Mouse (Mus musculus): ENCODE data around the gene Nkain2. TPM values are rescaled to one million over a fixed set of nuclear protein-coding genes. Genes with fewer than 3 reads are reported as not detected.
"Not testable (repeated sequence)": the region's sequence is repeated elsewhere in the genome, so short reads cannot be mapped to it uniquely, and the experiment has no call there.

Nkain2 gene
- polyA plus RNA-seq, 1 experiment from 2014 or later: 0.20 TPM

DNA sequence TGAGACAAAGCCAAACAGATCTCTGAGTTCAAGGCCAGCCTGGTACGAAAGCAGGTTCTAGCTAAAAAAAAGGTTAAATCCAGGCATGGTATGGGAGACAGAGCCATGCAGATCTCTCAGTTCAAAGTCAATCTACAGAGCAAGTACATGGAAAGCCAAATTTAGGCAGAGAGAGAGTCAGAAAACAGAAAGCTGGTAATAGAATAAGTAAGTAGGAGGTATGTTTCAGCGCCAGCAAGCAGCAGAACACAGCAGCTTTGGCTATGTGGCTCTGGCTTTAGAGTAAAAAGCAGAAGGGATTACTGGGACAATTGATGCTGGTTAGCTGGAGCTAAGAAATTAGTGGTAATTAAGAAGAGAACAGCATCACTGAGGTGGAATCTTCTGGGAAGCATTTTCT, 151.3 kb downstream of the Nkain2 start:
- no peak for ATAC-seq
- H3K27ac ChIP-seq: no peak overlapping the region
- H3K4me3 ChIP-seq: no peak overlapping the region
- WGBS (ENCODE audit: insufficient replicate concordance): 59% methylated on average over 2 of the region's 2 CpGs
- no peak overlapping the region for H3K4me2 ChIP-seq
- no peaks in the 10 kb centered on the region for H3K36me3 ChIP-seq
- no peaks in the 10 kb centered on the region for H3K4me1 ChIP-seq
- no peak overlapping the region for H3K9ac ChIP-seq
- no peaks in the 10 kb centered on the region for H3K27me3 ChIP-seq (replicated peaks)
- no peaks in the 10 kb centered on the region for H3K9me3 ChIP-seq (replicated peaks)

DNA sequence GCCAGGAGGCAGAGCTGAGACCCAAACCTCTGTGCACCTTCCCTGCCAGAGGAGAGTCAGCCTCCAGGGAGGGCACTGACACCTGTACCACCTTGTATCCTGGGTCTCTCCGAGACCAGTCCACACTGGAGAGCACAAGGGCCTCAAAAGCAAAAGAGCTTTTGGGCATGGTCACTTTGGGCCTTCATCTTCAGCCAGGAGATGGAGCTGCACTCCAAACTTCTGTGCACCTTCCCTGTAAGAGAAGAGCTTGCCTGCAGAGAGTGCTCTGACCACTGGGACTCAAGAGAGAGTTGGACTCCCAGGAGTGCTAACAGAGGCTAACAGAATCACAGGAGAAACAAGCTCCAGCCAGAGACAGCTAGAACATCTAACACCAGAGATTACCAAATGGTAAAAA, 183.7 kb downstream of the Nkain2 start:
- not testable (repeated sequence) for H3K27me3 ChIP-seq (replicated peaks); H3K9me3 ChIP-seq (replicated peaks); H3K4me2 ChIP-seq; H3K4me3 ChIP-seq; H3K27ac ChIP-seq; ATAC-seq; H3K9ac ChIP-seq; H3K4me1 ChIP-seq; H3K36me3 ChIP-seq
- 54% methylated on average over 1 of the region's 1 CpGs for WGBS (ENCODE audit: insufficient replicate concordance)

DNA sequence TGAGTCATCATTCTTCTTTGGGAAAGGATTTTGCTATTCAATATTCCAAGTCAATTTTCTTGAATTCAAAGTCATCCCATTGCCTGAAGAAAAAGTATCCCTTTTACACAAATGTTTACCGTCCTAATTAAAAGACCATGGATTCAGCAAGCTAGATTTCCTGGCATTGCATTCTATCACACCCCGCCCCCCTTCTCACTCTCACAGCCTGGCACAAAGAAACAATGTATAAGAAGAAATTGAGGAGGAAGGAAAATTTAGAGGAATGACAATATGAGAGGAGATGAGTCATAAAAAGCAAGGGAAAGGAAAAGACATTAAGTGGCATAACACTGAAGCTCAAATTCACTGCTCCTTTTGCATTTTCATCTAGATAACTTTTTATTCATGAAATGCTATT, 193.6 kb downstream of the Nkain2 start:
- no peak overlapping the region for H3K4me2 ChIP-seq
- no peak overlapping the region for H3K4me3 ChIP-seq
- no peak for ATAC-seq
- 68% methylated on average over 2 of the region's 2 CpGs for WGBS (ENCODE audit: insufficient replicate concordance)
- H3K36me3 ChIP-seq: no peaks in the 10 kb centered on the region
- no peaks in the 10 kb centered on the region for H3K27me3 ChIP-seq (replicated peaks)
- H3K9ac ChIP-seq: no peak overlapping the region
- no peaks in the 10 kb centered on the region for H3K9me3 ChIP-seq (replicated peaks)
- no peak overlapping the region for H3K27ac ChIP-seq
- no peaks in the 10 kb centered on the region for H3K4me1 ChIP-seq

DNA sequence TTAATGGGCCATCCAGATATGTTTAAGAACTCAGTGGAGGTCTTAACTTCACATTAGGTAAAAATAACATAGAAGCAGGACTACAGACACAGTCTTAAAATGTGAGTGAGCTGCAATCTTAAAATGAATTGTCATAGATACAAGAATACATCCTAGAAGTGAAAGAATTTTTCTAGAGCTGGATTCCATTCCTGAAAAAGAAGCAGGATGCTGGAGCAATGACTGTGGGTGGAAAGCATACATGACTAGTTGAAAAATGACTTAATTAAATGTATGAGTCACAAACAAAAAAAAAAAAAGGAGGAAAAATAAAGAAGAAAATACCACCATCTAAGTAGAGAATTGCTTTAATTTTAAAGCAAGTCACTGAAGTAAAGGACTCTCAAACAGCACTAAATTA, 205.7 kb downstream of the Nkain2 start:
- Histone ChIP-seq H3K9ac (no peak overlapping the region), H3K4me3 (no peak overlapping the region), H3K27me3 (replicated peaks) (no peaks in the 10 kb centered on the region), H3K4me1 (no peaks in the 10 kb centered on the region), H3K9me3 (replicated peaks) (no peaks in the 10 kb centered on the region), H3K36me3 (no peaks in the 10 kb centered on the region), H3K27ac (no peak overlapping the region), H3K4me2 (no peak overlapping the region)
- ATAC-seq: no peak

DNA sequence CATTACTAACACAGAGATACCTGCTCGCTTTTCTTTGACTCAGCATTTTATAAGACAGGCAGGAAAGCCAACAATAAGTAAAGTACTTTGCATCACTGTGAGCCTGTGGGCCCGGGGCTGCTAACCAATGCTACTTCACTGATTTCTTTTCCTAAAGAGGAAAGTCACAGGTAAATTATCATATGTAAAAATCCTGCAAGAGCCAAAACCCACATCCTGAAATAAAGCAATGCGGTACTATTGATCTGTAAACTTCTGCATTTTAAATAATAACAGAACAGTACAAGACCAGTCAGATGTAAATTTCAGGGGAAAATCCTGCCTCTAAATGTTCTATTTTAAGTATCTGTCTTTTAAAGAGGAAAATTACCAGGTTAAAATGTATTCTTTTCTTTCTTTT, 250.0 kb downstream of the Nkain2 start:
- Histone ChIP-seq H3K4me3 (no peak overlapping the region), H3K27ac (no peak overlapping the region), H3K36me3 (no peaks in the 10 kb centered on the region), H3K4me2 (no peak overlapping the region), H3K9me3 (replicated peaks) (no peaks in the 10 kb centered on the region), H3K9ac (no peak overlapping the region), H3K27me3 (replicated peaks) (no peaks in the 10 kb centered on the region), H3K4me1 (no peaks in the 10 kb centered on the region)
- WGBS (ENCODE audit: insufficient replicate concordance): 60% methylated on average over 3 of the region's 3 CpGs
- no peak for ATAC-seq

DNA sequence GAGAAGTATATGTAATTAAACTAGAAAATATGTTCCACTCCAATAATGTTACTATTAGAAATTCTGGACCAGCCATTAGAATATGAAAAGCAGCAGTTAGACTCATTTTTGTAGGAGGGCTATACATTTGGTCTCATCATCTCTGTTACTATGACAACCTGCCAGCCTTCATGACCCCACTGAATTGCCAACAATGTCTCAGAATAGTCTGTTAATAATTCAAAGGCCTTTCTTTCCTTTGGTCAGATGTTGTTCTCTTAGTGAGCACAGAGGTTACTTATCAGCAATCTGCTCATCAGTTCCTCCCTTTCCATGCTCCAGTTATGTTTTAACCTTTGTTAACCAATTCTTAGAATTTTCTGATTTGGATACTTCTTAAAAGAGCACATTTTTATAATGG, 251.1 kb downstream of the Nkain2 start:
- no peaks in the 10 kb centered on the region for H3K9me3 ChIP-seq (replicated peaks)
- no peaks in the 10 kb centered on the region for H3K27me3 ChIP-seq (replicated peaks)
- H3K4me3 ChIP-seq: no peak overlapping the region
- H3K36me3 ChIP-seq: no peaks in the 10 kb centered on the region
- no peak overlapping the region for H3K4me2 ChIP-seq
- no peak overlapping the region for H3K9ac ChIP-seq
- no peak overlapping the region for H3K27ac ChIP-seq
- no peak for ATAC-seq
- H3K4me1 ChIP-seq: no peaks in the 10 kb centered on the region

DNA sequence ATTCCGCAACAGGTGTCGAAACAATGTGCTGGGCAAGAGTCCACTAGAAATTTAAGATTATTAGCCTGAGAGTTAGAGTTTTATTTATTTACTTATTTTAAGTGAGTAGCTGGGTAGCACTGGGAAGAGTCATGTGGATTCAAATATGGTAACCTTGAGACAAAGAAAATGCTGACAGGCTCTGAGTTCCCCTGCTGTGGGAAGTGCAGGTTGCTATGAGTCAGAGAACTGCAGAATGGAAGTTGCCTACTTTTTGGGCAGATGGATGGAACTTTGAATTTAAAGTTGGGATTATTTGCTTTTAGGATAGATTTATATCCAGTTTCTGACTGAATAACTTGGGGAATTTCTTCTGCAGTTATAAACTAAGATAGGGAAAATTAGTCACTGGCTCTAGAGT, 259.2 kb downstream of the Nkain2 start:
- H3K27ac ChIP-seq: no peak overlapping the region
- no peak overlapping the region for H3K4me3 ChIP-seq
- H3K9ac ChIP-seq: no peak overlapping the region
- H3K27me3 ChIP-seq (replicated peaks): no peaks in the 10 kb centered on the region
- no peaks in the 10 kb centered on the region for H3K36me3 ChIP-seq
- WGBS (ENCODE audit: insufficient replicate concordance): 81% methylated on average over 2 of the region's 2 CpGs
- H3K4me2 ChIP-seq: no peak overlapping the region
- ATAC-seq: no peak
- no peaks in the 10 kb centered on the region for H3K4me1 ChIP-seq
- H3K9me3 ChIP-seq (replicated peaks): no peaks in the 10 kb centered on the region

DNA sequence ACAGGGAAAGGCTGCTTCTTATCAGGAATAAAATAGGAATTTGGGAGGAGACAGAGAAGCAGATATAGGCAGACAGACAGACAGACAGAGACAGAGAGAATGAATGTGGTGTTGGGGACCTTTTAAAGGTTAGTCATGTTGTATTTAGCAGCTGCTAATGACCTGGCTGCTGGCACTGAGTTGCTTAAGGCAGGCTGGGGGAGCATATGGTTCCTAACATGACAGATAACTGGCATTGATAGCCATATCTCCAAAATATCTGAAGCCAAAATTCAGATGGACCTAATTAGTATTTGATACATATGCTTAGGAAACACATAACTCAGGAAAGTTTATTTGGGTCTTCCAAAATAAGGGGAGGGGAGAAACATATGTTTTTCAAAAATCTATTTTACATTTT, 285.8 kb downstream of the Nkain2 start:
- H3K4me2 ChIP-seq: no peak overlapping the region
- H3K9ac ChIP-seq: no peak overlapping the region
- no peaks in the 10 kb centered on the region for H3K27me3 ChIP-seq (replicated peaks)
- H3K9me3 ChIP-seq (replicated peaks): no peaks in the 10 kb centered on the region
- no peaks in the 10 kb centered on the region for H3K36me3 ChIP-seq
- no peak for ATAC-seq
- H3K4me1 ChIP-seq: no peaks in the 10 kb centered on the region
- no peak overlapping the region for H3K4me3 ChIP-seq
- H3K27ac ChIP-seq: no peak overlapping the region

DNA sequence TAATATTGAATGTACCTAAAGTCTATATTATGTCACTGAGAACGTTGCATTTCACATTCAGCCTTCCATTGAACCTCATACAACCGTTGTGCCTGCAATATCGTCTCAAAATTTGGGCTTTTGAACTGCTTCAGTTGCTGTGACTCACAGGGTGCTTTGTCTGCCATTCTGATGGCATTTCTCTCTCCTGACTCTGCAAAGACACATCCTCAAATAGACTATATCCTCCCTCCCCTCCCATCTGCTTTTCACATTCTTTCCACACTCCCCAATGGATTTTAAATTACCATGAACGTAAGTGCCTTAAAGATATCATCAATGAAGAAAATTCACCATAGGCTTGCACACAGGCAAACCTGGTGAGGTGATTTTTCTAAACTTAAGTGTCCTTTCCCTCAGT, 287.5 kb downstream of the Nkain2 start:
- Histone ChIP-seq H3K4me3 (no peak overlapping the region), H3K36me3 (no peaks in the 10 kb centered on the region), H3K4me1 (no peaks in the 10 kb centered on the region), H3K9me3 (replicated peaks) (no peaks in the 10 kb centered on the region), H3K27me3 (replicated peaks) (no peaks in the 10 kb centered on the region), H3K4me2 (no peak overlapping the region), H3K27ac (no peak overlapping the region), H3K9ac (no peak overlapping the region)
- ATAC-seq: no peak
- 64% methylated on average over 4 of the region's 4 CpGs for WGBS (ENCODE audit: insufficient replicate concordance)

DNA sequence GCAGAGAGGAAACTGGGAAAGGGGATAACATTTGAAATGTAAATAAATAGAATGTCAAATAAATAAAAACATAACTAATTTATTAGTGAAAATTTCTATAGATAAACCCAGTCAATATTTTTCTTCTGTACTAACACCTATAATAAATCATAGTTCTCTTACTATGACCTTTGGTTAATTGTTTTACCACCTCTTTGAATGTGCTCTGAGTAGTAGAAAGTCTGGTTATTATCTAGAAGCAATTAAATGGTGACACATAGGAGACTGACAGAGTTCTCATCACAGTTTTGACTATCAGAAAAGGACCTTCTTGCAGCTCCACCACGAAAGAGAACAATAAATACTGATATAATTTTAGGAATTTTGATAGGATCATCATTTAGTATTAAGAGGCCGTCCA, 295.3 kb downstream of the Nkain2 start:
- no peak for ATAC-seq
- no peaks in the 10 kb centered on the region for H3K9me3 ChIP-seq (replicated peaks)

DNA sequence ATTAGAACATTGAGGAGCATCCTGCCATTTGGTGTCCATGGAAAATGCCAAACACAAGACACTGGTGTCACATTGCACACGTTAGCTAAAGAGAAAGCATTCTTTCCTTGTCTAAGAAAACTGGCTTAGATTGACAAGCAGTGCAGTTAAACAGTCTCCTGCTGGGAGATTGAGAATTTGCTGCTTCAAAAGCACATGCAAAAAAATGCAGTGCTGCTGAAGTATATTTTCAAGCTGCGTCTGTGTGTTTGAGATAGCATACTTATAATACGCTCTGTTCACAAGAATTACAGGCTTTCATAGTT, 313.0 kb downstream of the Nkain2 start:
- 0 out of 2 replicates have a peak, but pooled peaks cover 3% of the 10 kb centered on the region for H3K9me3 ChIP-seq (replicated peaks)
- H3K9ac ChIP-seq: no peak overlapping the region
- no peaks in the 10 kb centered on the region for H3K4me1 ChIP-seq
- 61% methylated on average over 3 of the region's 3 CpGs for WGBS (ENCODE audit: insufficient replicate concordance)
- H3K4me3 ChIP-seq: no peak overlapping the region
- no peak for ATAC-seq
- no peaks in the 10 kb centered on the region for H3K27me3 ChIP-seq (replicated peaks)
- no peaks in the 10 kb centered on the region for H3K36me3 ChIP-seq
- H3K4me2 ChIP-seq: no peak overlapping the region
- no peak overlapping the region for H3K27ac ChIP-seq

More for the DNA sequence above, 295.3 kb downstream of the Nkain2 start:
- 45% methylated on average over 2 of the region's 2 CpGs for WGBS (ENCODE audit: insufficient replicate concordance)
- Histone ChIP-seq H3K27me3 (replicated peaks) (no peaks in the 10 kb centered on the region), H3K36me3 (no peaks in the 10 kb centered on the region), H3K4me1 (no peaks in the 10 kb centered on the region), H3K27ac (no peak overlapping the region), H3K4me2 (no peak overlapping the region), H3K4me3 (no peak overlapping the region), H3K9ac (no peak overlapping the region)

DNA sequence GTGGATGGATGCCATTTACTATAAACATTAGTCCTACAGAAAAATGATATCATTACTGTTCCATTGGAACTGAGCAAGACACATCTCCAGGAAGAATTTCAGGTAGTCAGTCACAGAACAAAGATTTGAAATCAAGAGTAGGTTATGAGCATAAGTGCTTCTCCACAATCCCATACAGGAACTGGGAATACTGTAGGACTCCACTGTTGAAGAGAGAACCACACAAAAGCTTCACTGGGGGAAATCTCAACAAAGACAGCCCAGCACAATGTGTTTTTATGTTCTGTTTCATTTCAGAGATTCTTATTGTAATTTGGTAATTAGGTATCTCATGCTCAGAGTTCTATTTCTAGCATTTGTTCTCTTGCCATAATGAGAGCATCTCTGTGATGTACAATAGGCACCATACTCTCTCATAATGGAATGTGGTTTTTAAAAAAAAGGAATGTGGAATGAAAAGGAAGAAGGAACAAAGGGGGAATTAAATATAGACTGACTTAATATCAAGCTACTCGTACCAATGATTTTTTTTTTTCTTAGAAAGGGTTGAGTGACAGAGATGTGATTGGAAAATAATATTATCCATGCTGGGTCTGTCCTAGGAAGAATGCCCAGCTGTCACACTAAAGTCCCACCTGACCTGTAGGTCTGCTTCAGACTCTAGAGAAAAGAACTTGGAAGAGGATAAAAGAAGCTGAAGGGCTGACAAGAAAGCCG, 313.5 kb downstream of the Nkain2 start:
- no peak overlapping the region for H3K9ac ChIP-seq
- 0 out of 2 replicates have a peak, but pooled peaks cover 3% of the 10 kb centered on the region for H3K9me3 ChIP-seq (replicated peaks)
- no peak for ATAC-seq
- no peaks in the 10 kb centered on the region for H3K27me3 ChIP-seq (replicated peaks)
- H3K4me2 ChIP-seq: no peak overlapping the region
- 59% methylated on average over 2 of the region's 2 CpGs for whole genome bisulfite sequencing (ENCODE audit: insufficient replicate concordance)
- no peak overlapping the region for H3K27ac ChIP-seq
- H3K4me1 ChIP-seq: no peaks in the 10 kb centered on the region
- no peaks in the 10 kb centered on the region for H3K36me3 ChIP-seq
- H3K4me3 ChIP-seq: no peak overlapping the region

DNA sequence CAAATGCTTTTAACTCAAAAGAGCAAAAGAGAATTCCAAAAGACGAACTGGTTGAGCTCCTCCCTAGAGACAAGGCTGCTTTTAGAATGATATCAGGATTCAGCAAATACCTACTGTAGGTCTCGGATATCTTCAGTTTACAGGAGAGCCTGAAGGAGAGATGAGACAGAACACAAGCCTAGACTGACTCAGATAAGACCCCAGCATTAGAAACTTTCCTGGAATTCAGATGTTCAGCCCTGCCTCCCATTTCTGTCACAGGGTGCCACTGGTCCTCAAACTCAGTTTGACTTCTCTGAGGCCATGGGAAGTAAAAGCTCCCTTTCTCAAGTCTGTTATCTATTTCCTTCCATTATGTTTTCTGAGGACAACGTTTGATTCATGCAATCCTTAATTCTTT, 332.6 kb downstream of the Nkain2 start:
- H3K9ac ChIP-seq: no peak overlapping the region
- no peaks in the 10 kb centered on the region for H3K36me3 ChIP-seq
- H3K4me1 ChIP-seq: 0 out of 2 replicates have a peak, but pooled peaks cover 4% of the 10 kb centered on the region
- peak overlapping the region; percentile 63 for H3K27ac ChIP-seq
- peak; percentile 96 for ATAC-seq
- 21% methylated on average over 3 of the region's 3 CpGs for WGBS (ENCODE audit: insufficient replicate concordance)
- no peak overlapping the region for H3K4me3 ChIP-seq
- no peak overlapping the region for H3K4me2 ChIP-seq
- no peaks in the 10 kb centered on the region for H3K27me3 ChIP-seq (replicated peaks)
- no peaks in the 10 kb centered on the region for H3K9me3 ChIP-seq (replicated peaks)

All from liver, embryonic 12.5 days (tissue).